Mouse (Mus musculus): ENCODE measurements around the gene Cpeb4. TPM values are rescaled to one million over a fixed set of nuclear protein-coding genes. Genes with fewer than 3 reads are reported as not detected.

Cpeb4 gene
- 5.8 and 7.1 TPM in 2 replicates for polyA plus RNA-seq (2014; fragmentation: Nextera tagmentation; extraction: Ambion mirVana)

- H3K27ac ChIP-seq (replicated peaks; ENCODE audit: low read depth, low read length), result 0 out of 2 replicates have a peak within 1 kb of the TSS, but pooled peaks have one; percentile 8
- no peaks in the 10 kb centered on the region for H3K4me1 ChIP-seq (ENCODE audit: control insufficient read depth, insufficient read depth, low read length)
- peak within 1 kb of the TSS; percentile 77 for H3K9ac ChIP-seq (replicated peaks; ENCODE audit: low read length)
- no peaks in the 10 kb centered on the region for H3K36me3 ChIP-seq (replicated peaks; ENCODE audit: control insufficient read depth, insufficient read depth, low read depth, low read length)
- 74% methylated on average over 4 of the region's 4 CpGs for WGBS
- H3K27me3 ChIP-seq (ENCODE audit: control insufficient read depth, insufficient read depth, low read length), result no peaks in the 10 kb centered on the region
- ATAC-seq (replicated peaks; ENCODE audit: insufficient number of reproducible peaks, low FRiP score, low TSS enrichment, low read depth) (no peak), DNase-seq (ENCODE audit: low spot score) (no peak)
- H3K9me3 ChIP-seq (replicated peaks; ENCODE audit: control insufficient read depth, low read length), result no peaks in the 10 kb centered on the region
- peak within 1 kb of the TSS; percentile 73 for H3K4me3 ChIP-seq (ENCODE audit: low read depth, low read length)
- H3K4me2 ChIP-seq (ENCODE audit: low read depth, low read length), result peak within 1 kb of the TSS; percentile 82
Measured at GRCm38 (mm10) chr11:31871911-31872310, at the start of gene Cpeb4. Gene Cpeb4, plus strand, starts transcription at chr11:31872211.

- Histone ChIP-seq H3K4me2 (ENCODE audit: low read depth, low read length) (no peak overlapping the region), H3K9me3 (replicated peaks; ENCODE audit: control insufficient read depth, low read length) (no peaks in the 10 kb centered on the region), H3K4me1 (ENCODE audit: control insufficient read depth, insufficient read depth, low read length) (no peaks in the 10 kb centered on the region), H3K36me3 (replicated peaks; ENCODE audit: control insufficient read depth, insufficient read depth, low read depth, low read length) (no peaks in the 10 kb centered on the region), H3K9ac (replicated peaks; ENCODE audit: low read length) (no peak overlapping the region), H3K4me3 (ENCODE audit: low read depth, low read length) (no peak overlapping the region), H3K27me3 (ENCODE audit: control insufficient read depth, insufficient read depth, low read length) (no peaks in the 10 kb centered on the region), H3K27ac (replicated peaks; ENCODE audit: low read depth, low read length) (no peak overlapping the region)
- 85% methylated on average over 9 of the region's 9 CpGs for WGBS
- DNase-seq (ENCODE audit: low spot score), result no peak
- no peak for ATAC-seq (replicated peaks; ENCODE audit: insufficient number of reproducible peaks, low FRiP score, low TSS enrichment, low read depth)
Measured at GRCm38 (mm10) chr11:31822556-31822955, 49.5 kb upstream of the Cpeb4 start.

- DNase-seq (ENCODE audit: low spot score) (no peak), ATAC-seq (replicated peaks; ENCODE audit: insufficient number of reproducible peaks, low FRiP score, low TSS enrichment, low read depth) (no peak)
- Histone ChIP-seq H3K4me2 (ENCODE audit: low read depth, low read length) (no peak overlapping the region), H3K4me3 (ENCODE audit: low read depth, low read length) (no peak overlapping the region), H3K27me3 (ENCODE audit: control insufficient read depth, insufficient read depth, low read length) (no peaks in the 10 kb centered on the region), H3K27ac (replicated peaks; ENCODE audit: low read depth, low read length) (no peak overlapping the region), H3K36me3 (replicated peaks; ENCODE audit: control insufficient read depth, insufficient read depth, low read depth, low read length) (no peaks in the 10 kb centered on the region), H3K9ac (replicated peaks; ENCODE audit: low read length) (no peak overlapping the region), H3K4me1 (ENCODE audit: control insufficient read depth, insufficient read depth, low read length) (no peaks in the 10 kb centered on the region), H3K9me3 (replicated peaks; ENCODE audit: control insufficient read depth, low read length) (no peaks in the 10 kb centered on the region)
- 94% methylated on average over 7 of the region's 7 CpGs for WGBS
Measured at GRCm38 (mm10) chr11:31823513-31823912, 48.5 kb upstream of the Cpeb4 start.

GRCm38 (mm10) chr11:31824504-31825166 lies 47.4 kb upstream of the Cpeb4 start:
- H3K9ac ChIP-seq (replicated peaks; ENCODE audit: low read length), result no peak overlapping the region
- no peak overlapping the region for H3K4me3 ChIP-seq (ENCODE audit: low read depth, low read length)
- ATAC-seq (replicated peaks; ENCODE audit: insufficient number of reproducible peaks, low FRiP score, low TSS enrichment, low read depth), result no peak
- H3K27ac ChIP-seq (replicated peaks; ENCODE audit: low read depth, low read length), result no peak overlapping the region
- H3K4me1 ChIP-seq (ENCODE audit: control insufficient read depth, insufficient read depth, low read length), result no peaks in the 10 kb centered on the region
- no peak overlapping the region for H3K4me2 ChIP-seq (ENCODE audit: low read depth, low read length)
- WGBS, result 81% methylated on average over 14 of the region's 14 CpGs
- H3K9me3 ChIP-seq (replicated peaks; ENCODE audit: control insufficient read depth, low read length), result no peaks in the 10 kb centered on the region
- DNase-seq (ENCODE audit: low spot score), result no peak
- no peaks in the 10 kb centered on the region for H3K27me3 ChIP-seq (ENCODE audit: control insufficient read depth, insufficient read depth, low read length)
- no peaks in the 10 kb centered on the region for H3K36me3 ChIP-seq (replicated peaks; ENCODE audit: control insufficient read depth, insufficient read depth, low read depth, low read length)

GRCm38 (mm10) chr11:31828011-31828770 lies 43.8 kb upstream of the Cpeb4 start:
- H3K9ac ChIP-seq (replicated peaks; ENCODE audit: low read length), result no peak overlapping the region
- no peaks in the 10 kb centered on the region for H3K36me3 ChIP-seq (replicated peaks; ENCODE audit: control insufficient read depth, insufficient read depth, low read depth, low read length)
- H3K4me1 ChIP-seq (ENCODE audit: control insufficient read depth, insufficient read depth, low read length), result 0 out of 2 replicates have a peak, but pooled peaks cover 2% of the 10 kb centered on the region
- no peak overlapping the region for H3K4me3 ChIP-seq (ENCODE audit: low read depth, low read length)
- no peaks in the 10 kb centered on the region for H3K9me3 ChIP-seq (replicated peaks; ENCODE audit: control insufficient read depth, low read length)
- WGBS, result 52% methylated on average over 4 of the region's 4 CpGs
- DNase-seq (ENCODE audit: low spot score), result peak; percentile 51
- ATAC-seq (replicated peaks; ENCODE audit: insufficient number of reproducible peaks, low FRiP score, low TSS enrichment, low read depth), result no peak
- no peaks in the 10 kb centered on the region for H3K27me3 ChIP-seq (ENCODE audit: control insufficient read depth, insufficient read depth, low read length)
- H3K4me2 ChIP-seq (ENCODE audit: low read depth, low read length), result no peak overlapping the region
- no peak overlapping the region for H3K27ac ChIP-seq (replicated peaks; ENCODE audit: low read depth, low read length)

GRCm38 (mm10) chr11:31828771-31829072 lies 43.3 kb upstream of the Cpeb4 start:
- Histone ChIP-seq H3K4me2 (ENCODE audit: low read depth, low read length) (no peak overlapping the region), H3K4me3 (ENCODE audit: low read depth, low read length) (no peak overlapping the region), H3K9ac (replicated peaks; ENCODE audit: low read length) (no peak overlapping the region), H3K36me3 (replicated peaks; ENCODE audit: control insufficient read depth, insufficient read depth, low read depth, low read length) (no peaks in the 10 kb centered on the region), H3K4me1 (ENCODE audit: control insufficient read depth, insufficient read depth, low read length) (0 out of 2 replicates have a peak, but pooled peaks cover 2% of the 10 kb centered on the region), H3K27ac (replicated peaks; ENCODE audit: low read depth, low read length) (no peak overlapping the region), H3K27me3 (ENCODE audit: control insufficient read depth, insufficient read depth, low read length) (no peaks in the 10 kb centered on the region), H3K9me3 (replicated peaks; ENCODE audit: control insufficient read depth, low read length) (no peaks in the 10 kb centered on the region)
- WGBS, result 74% methylated on average over 2 of the region's 2 CpGs
- ATAC-seq (replicated peaks; ENCODE audit: insufficient number of reproducible peaks, low FRiP score, low TSS enrichment, low read depth), result no peak
- DNase-seq (ENCODE audit: low spot score), result no peak

GRCm38 (mm10) chr11:31830213-31831151 lies 41.5 kb upstream of the Cpeb4 start:
- H3K27me3 ChIP-seq (ENCODE audit: control insufficient read depth, insufficient read depth, low read length), result no peaks in the 10 kb centered on the region
- H3K9me3 ChIP-seq (replicated peaks; ENCODE audit: control insufficient read depth, low read length), result no peaks in the 10 kb centered on the region
- H3K27ac ChIP-seq (replicated peaks; ENCODE audit: low read depth, low read length), result no peak overlapping the region
- H3K36me3 ChIP-seq (replicated peaks; ENCODE audit: control insufficient read depth, insufficient read depth, low read depth, low read length), result no peaks in the 10 kb centered on the region
- ATAC-seq (replicated peaks; ENCODE audit: insufficient number of reproducible peaks, low FRiP score, low TSS enrichment, low read depth) (no peak), DNase-seq (ENCODE audit: low spot score) (no peak)
- H3K9ac ChIP-seq (replicated peaks; ENCODE audit: low read length), result no peak overlapping the region
- 72% methylated on average over 10 of the region's 10 CpGs for WGBS
- H3K4me2 ChIP-seq (ENCODE audit: low read depth, low read length), result no peak overlapping the region
- H3K4me1 ChIP-seq (ENCODE audit: control insufficient read depth, insufficient read depth, low read length), result 0 out of 2 replicates have a peak, but pooled peaks cover 2% of the 10 kb centered on the region
- no peak overlapping the region for H3K4me3 ChIP-seq (ENCODE audit: low read depth, low read length)

Data from embryonic facial prominence, embryonic 11.5 days (tissue).